Mouse (Mus musculus) spleen, postnatal 4 days (tissue): ENCODE data around the gene Armc12.

Experiments used
- DNase-seq, 2 experiments: peaks; one replicate each; pipeline ENCODE4 v3.0.0; 2022; ENCODE audit warnings: low spot score in 2 of 2

Armc12 gene

GRCm38 (mm10) chr17:28513337-28513736 is 17.3 kb upstream of the Armc12 start:
- DNase-seq, result no peak

- peak in 1 of 2 experiments; percentile 27 for DNase-seq
Observed at GRCm38 (mm10) chr17:28513844-28514243, 16.8 kb upstream of the Armc12 start.

GRCm38 (mm10) chr17:28514555-28514954 is 16.1 kb upstream of the Armc12 start:
- no peak for DNase-seq

DNA sequence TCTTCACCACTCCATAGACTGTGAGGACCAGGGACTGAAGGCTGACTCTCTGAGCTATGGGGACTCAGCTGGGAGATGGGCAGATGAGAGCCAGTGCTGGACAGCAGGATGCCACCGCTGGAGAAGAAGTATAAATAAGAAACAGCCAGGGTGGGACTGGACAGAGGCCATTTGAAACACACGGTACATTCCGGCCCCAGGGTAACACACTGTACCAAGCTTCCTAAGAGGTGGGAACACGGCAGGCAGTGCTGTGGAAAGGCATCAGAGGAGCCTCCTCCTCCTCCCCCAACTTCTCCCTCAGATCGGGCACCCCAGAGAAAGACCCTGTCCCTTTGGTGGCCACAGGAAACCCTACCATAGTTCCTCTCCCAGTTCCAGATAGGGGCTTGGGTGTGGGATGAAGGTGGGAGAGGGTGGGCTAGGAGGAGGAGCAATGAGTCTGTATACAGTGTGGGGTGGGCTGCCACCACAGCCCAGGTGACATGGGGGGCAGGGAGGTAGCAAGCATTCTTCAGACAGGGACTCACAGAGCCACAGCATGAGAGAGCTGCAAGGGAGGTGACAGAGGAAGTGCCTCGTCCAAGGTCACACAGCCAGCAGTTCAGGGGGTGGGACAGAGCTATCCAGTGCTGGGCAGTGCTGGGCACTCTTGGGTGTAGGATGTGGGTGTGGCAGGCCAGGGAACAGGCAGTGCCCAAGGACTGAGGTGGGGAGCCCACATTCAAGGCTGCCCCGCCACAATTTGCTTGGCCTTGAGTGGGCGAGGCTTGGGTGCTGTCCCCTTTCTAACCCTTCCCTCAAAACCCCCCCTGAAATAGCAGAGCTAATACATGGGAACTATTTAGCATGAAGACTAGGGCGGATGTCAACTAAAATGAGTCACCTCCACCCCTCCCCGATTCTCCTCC is 14.9 kb upstream of the Armc12 start:
- DNase-seq, result peak in 1 of 2 experiments; percentile 32

GRCm38 (mm10) chr17:28516881-28517280 is 13.7 kb upstream of the Armc12 start:
- DNase-seq, result no peak

DNA sequence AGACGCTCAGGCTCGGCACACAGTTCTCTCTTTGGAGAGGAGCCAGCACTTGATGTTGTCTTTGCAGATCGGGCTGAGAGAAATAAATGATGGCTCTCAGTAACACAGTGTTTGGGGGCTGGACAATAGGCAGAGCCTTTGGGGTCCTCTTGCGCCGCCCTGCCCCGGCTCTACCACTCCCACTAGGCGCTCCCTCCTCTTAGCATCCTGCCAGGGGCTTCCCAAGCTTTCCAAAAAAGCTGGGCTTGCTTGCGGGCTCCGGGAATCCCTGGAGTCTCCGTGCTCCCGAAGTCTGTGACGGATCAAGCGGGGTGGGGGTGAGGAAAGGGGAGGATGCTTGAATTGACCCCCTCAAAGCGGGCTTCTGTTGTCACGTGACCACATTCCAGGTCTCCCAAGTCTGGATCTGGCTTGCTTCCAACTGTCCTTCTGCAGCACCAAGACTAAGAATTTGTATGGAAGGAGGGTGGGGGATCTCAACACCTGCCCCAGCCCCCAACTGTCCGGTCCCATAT is 13.1 kb upstream of the Armc12 start, which contains the start of gene Fkbp5:
Gene Fkbp5 (minus strand): TSS at position 87 of the 515 bp plus-strand sequence.
- DNase-seq, result no peak

DNA sequence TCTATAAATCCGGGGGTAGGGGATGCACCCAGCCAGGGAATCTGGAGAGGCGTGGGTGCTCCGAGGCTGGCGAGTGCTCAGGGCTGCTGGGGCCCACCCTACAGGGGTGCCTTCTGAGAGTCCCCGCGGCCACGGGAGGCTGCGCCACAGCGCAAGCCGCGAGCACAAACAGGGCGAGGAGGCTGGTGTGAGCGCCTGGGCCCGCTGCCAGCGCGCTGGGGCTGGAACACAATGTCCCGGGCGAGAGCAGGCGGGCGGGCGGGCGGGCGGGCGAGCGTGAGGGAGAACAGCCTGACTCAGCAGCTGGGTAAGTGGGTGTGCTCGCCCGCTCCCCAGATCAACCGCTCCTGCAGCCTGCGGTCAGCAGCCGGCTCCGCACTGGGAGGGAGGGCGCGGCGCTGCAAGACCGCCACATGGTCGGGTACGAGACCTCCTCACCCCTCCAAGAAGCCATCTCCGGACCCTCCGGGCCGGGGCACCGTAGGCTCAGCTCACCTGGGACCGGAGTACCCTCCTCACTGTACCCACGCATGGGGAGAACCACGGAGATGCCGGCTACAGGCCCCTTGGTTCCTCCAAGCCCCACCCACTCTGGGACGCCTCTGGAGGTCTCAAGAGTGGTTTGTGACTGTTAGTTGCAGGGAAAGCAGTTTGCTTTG is 12.5 kb upstream of the Armc12 start:
- DNase-seq, result peak; percentile 64 to 80

GRCm38 (mm10) chr17:28518615-28519071 is 12.0 kb upstream of the Armc12 start:
- DNase-seq, result no peak

DNA sequence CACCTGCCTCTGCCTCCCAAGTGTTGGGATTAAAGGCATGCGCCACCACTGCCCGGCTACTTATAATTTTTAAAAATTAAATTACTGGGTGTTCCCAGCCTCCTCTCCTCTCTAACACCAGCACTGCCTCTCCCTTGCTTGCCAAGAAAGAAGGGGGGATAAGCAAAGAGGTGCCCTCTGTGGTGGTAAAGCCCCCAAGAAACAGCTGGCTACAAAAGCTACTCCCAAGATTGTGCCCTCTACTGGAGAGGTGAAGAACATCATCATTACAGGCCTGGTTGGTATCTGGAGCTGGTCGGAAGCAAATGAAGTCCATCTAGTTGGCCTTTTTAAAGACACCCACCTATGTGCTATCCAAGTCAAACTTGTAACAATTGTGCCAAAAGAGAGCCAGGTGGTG is 10.8 kb upstream of the Armc12 start:
- DNase-seq, result no peak

DNA sequence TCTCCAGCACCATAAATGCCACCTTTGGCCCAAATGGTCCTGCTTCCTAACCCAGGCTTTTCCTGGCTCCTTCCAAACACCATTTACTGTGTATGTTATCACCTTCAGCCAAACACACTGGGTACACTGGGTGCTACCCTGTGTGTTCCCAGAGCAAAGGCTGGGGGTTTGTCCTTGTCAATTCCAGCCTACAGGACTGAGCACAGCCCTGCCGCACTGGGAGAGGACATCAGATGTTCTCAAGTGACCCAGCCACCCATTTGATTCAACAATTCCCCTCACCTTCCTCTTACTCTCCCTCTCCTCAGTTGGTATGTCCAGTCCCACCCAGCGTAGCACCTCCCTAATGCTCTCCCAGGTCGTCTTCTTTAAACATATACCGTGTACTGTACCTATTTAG is 10.0 kb upstream of the Armc12 start:
- no peak for DNase-seq

DNA sequence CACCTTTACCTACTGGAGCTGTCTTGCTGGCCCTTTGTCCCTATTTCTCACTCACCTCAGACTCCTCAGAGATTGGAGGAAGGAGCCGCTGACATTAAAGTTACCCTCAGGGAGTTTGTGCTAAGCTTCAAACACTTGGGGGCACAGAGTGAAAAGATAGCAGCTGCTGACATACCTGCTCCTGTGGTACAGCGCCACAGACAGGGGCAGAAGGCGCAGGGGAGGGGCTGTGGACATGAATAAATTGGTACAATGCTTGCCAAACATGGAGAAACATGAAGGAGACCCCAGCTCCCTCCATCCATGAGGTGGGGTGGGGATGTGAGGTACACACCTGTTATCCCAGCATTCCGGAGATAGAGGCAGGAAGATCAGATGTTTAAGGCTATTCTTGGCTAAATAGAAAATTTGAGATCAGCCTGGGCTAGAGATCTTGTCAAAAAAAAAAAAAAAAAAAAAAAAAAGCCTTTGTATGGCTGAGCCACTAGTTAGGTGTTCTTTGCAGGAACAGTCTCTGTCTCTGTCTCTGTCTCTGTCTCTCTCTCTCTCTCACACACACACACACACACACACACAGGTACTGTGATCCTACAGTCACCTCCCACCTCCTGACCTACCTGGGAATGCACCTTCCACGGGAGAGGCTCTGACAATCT is 9.4 kb upstream of the Armc12 start:
- DNase-seq, result no peak

DNA sequence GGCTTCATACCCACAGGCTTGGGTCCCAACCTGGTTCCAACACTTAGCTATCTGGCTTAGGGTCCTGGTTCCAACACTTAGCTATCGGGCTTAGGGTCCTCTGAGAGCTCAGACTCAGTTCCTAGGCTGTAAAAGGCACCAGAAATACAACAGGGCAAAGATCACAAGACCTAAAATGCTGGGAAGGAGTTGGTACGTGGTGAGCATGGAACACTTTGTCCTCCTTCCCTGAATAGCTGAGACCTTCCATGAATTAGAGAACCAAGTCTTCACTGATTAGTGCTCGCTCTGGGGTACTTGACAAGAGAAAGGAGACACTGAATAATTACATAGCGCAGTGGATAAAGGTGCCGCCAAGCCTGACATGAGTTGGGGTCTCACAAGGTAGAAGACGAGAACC is 8.7 kb upstream of the Armc12 start:
- no peak for DNase-seq

- DNase-seq, result peak; percentile 83 to 91
Observed at GRCm38 (mm10) chr17:28522623-28523354, 7.8 kb upstream of the Armc12 start.

GRCm38 (mm10) chr17:28523355-28524008 is 7.1 kb upstream of the Armc12 start:
- DNase-seq, result no peak

DNA sequence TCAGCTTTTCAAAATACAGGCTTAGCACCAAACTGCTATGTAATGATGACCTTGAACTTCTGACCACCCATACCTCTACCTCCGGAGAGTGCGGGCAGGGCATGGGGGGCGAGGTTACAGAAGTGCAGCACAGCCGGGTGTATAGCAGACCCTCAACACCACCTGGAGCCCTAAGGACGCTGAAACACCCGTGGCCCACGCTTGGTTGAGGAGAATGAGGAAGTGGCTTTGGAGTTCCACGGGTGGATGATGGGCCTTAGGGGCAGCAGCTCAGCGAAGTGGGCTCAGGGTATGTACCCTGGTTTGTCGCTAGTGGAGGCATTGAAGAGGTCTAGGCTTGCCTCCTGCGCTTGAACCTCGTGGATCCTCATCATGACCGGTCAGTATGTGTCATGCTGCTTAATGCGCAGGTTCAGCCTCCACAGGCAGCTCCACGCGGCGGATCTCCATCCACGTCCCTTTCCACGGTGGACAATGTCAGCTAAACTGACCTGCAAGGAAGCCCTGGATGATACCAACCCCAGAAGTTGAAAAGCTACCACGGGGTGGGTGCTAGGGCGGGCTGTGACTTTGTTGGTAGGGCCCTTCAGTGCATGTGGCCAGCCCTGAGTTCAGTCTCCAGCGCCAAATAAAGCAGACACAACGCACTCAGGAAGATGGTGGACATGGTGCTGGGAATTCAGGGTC is 6.5 kb upstream of the Armc12 start:
- peak; percentile 33 to 75 for DNase-seq

DNA sequence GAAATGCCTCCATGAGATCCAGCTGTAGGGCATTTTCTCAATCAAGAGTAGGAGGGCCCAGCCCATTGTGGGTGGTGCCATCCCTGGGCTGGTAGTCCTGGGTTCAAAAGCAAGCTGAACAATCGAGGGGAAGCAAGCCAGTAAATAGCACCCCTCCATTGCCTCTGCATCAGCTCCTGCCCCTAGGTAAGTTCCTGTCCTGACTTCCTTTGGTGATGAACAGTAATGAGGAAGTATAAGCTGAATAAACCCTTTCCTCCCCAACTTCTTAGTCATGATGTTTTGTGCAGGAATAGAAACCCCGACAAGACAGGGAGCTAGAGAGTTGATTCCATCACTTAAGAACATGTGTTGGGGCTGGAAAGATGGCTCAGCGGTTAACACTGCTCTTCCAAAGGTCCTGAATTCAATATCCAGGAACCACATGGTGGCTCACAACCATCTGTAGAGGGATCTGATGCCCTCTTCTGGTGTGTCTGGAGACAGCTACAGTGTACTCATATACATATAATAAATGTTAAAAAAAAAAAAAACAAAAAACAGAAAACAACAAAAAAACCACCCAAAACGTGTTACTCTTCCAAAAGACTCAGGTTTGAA is 5.7 kb upstream of the Armc12 start:
- DNase-seq, result no peak

GRCm38 (mm10) chr17:28527184-28528042 is 3.2 kb upstream of the Armc12 start:
- no peak for DNase-seq

- DNase-seq, result peak; percentile 82 to 92
Observed at GRCm38 (mm10) chr17:28528043-28528351, 2.6 kb upstream of the Armc12 start.

DNA sequence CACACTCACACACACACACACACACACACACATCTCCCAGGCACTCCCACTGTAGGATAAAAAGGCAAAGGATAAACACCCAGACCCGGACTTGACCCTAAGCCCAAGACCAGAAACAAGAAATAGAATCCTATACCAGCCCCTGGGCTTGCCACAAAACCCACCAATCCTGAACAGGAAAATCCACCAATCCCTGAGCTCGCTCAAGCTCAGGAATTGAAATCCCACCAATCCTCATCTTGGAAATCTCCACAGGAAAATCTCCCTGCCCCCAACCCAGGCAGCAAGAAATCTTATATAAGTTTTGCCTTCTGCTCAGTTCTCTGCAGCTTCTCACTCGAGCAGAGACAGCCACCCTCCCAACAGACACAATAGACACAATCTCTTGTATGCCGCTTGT is 1.5 kb upstream of the Armc12 start:
- DNase-seq, result no peak
